Mouse (Mus musculus): ENCODE measurements around the gene Qrfp. TPM values are rescaled to one million over a fixed set of nuclear protein-coding genes. Genes with fewer than 3 reads are reported as not detected.

Qrfp gene
- polyA plus RNA-seq, 2 experiments, result not detected

DNA sequence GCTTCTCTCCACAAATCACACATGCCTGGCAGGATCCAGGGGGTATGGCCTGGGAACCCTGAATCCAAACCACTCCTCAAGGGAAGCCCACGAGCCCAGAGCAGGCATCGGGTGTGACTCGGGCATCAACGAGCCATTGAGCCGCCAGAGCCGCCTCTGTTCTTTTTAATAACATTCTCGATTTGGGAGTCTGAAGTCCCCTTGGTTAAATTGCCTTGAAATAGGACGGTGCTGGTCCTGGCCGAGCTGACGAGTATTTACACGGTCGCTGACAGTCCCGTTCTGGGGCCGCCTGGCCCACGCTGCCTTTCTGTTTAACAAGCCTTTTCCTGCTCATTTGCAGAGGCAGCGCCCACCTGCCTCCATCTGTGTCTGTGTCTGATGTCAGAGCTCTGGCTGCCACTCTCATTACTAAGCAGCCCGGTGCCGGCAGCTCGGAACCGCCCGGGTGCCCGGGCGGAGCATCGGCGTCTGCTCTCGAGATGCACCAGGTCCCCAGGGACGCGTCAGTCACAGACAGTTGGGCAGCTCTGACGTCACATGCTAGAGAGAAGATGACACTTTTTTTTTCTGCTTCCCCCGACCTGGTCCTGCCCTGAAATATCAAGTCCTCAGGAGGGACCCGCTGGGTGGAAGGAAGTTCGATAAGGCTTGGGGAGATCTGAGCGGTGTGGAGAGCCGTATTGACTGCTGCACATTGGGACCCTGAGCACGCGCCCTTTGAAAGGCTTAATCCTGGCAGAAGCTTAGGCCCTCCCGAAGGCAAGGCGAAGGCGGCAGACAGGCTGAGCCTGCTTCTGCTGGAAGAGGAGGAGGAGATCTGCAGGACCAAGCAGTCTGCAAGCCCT, 12.4 kb upstream of the Qrfp start:
- Histone ChIP-seq H3K9me3 (ENCODE audit: control insufficient read depth, low read length) (no peaks in the 10 kb centered on the region), H3K36me3 (replicated peaks; ENCODE audit: control insufficient read depth, insufficient read depth, low read depth) (no peaks in the 10 kb centered on the region), H3K4me3 (ENCODE audit: insufficient read depth in 1 of 2, low read depth in 2 of 2, low read length in 2 of 2) (no peak overlapping the region), H3K4me2 (ENCODE audit: low read depth) (peak overlapping the region; percentile 13; the same call in 1 of the 2 replicates), H3K4me1 (replicated peaks; ENCODE audit: control insufficient read depth in 2 of 2, insufficient read depth in 2 of 2, low read length in 1 of 2) (0 out of 4 replicates have a peak, but pooled peaks cover 0 to 4% of the 10 kb centered on the region in 2 experiments), H3K27me3 (ENCODE audit: control insufficient read depth, insufficient read depth, low read length) (peaks cover 8% of the 10 kb centered on the region), H3K27ac (no peak overlapping the region), H3K9ac (replicated peaks) (no peak overlapping the region)
- 18% methylated on average over 39 of the region's 39 CpGs for WGBS (ENCODE audit: insufficient replicate concordance)
- ATAC-seq (ENCODE audit: insufficient read depth), result no peak
- TF ChIP-seq EP300 (IDR thresholded peaks at IDR 0.05; ENCODE audit: low read depth) (no peak), CTCF (IDR thresholded peaks at IDR 0.05; ENCODE audit: low read depth) (no peak)
- DNase-seq (ENCODE audit: low read depth in 3 of 3, low spot score in 3 of 3), result no peak

DNA sequence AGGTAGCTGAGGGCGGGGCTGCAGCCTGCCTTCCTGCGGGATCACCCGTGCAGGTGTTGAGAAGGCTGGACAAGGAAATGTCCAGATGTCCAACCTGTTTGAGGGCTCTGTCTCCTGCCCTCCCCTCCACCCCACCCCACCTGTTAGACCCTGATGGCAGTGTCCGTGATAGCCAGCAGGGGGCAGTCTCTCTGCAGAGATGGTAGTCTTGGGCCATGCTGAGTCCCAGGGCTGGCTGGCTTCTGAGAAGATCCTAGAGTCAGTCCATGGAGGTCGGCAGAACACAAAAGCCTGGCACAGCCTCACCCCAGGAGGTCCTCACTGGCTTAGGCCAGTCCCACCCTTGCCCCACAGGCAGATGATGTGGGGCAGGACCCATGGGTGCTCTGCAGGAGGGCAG, 5.0 kb upstream of the Qrfp start:
- Histone ChIP-seq H3K27ac (no peak overlapping the region), H3K36me3 (replicated peaks; ENCODE audit: control insufficient read depth, insufficient read depth, low read depth) (no peaks in the 10 kb centered on the region), H3K9me3 (ENCODE audit: control insufficient read depth, low read length) (no peaks in the 10 kb centered on the region), H3K4me1 (replicated peaks; ENCODE audit: control insufficient read depth in 2 of 2, insufficient read depth in 2 of 2, low read length in 1 of 2) (no peaks in the 10 kb centered on the region), H3K9ac (replicated peaks) (no peak overlapping the region), H3K4me2 (ENCODE audit: low read depth) (no peak overlapping the region), H3K4me3 (ENCODE audit: insufficient read depth in 1 of 2, low read depth in 2 of 2, low read length in 2 of 2) (no peak overlapping the region), H3K27me3 (ENCODE audit: control insufficient read depth, insufficient read depth, low read length) (no peaks in the 10 kb centered on the region)
- 22% methylated on average over 5 of the region's 5 CpGs for WGBS (ENCODE audit: insufficient replicate concordance)
- TF ChIP-seq EP300 (IDR thresholded peaks at IDR 0.05; ENCODE audit: low read depth) (no peak), CTCF (IDR thresholded peaks at IDR 0.05; ENCODE audit: low read depth) (peak; percentile 89)
- peak; percentile 19 to 35 (median 26) for DNase-seq (ENCODE audit: low read depth in 3 of 3, low spot score in 3 of 3)
- no peak for ATAC-seq (ENCODE audit: insufficient read depth)

DNA sequence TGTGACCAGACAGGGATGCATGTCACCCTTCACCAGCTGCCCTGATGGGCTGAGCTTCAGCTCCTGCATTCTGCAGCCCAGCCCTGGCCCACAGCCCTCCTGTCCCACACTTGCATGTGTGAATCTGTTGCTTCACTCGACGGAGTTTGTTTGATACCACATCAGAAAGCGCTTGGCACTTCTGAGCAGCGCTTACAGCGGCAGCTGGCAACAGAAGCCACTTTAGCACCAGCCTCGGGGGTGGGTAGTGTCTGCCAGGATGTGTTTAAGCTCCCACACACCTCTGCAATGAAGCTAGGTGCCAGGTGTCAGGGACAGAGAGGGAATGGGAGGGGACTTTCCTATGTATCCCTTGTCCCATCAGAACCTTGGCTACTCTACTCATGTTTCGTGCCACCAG, 4.3 kb upstream of the Qrfp start:
- 53% methylated on average over 7 of the region's 7 CpGs for WGBS (ENCODE audit: insufficient replicate concordance)
- Histone ChIP-seq H3K36me3 (replicated peaks; ENCODE audit: control insufficient read depth, insufficient read depth, low read depth) (no peaks in the 10 kb centered on the region), H3K9ac (replicated peaks) (no peak overlapping the region), H3K4me1 (replicated peaks; ENCODE audit: control insufficient read depth in 2 of 2, insufficient read depth in 2 of 2, low read length in 1 of 2) (no peaks in the 10 kb centered on the region), H3K4me3 (ENCODE audit: insufficient read depth in 1 of 2, low read depth in 2 of 2, low read length in 2 of 2) (no peak overlapping the region), H3K4me2 (ENCODE audit: low read depth) (no peak overlapping the region), H3K9me3 (ENCODE audit: control insufficient read depth, low read length) (no peaks in the 10 kb centered on the region), H3K27me3 (ENCODE audit: control insufficient read depth, insufficient read depth, low read length) (no peaks in the 10 kb centered on the region), H3K27ac (no peak overlapping the region)
- DNase-seq (ENCODE audit: low read depth in 3 of 3, low spot score in 3 of 3), result no peak
- no peak for TF ChIP-seq CTCF (IDR thresholded peaks at IDR 0.05; ENCODE audit: low read depth)
- no peak for TF ChIP-seq EP300 (IDR thresholded peaks at IDR 0.05; ENCODE audit: low read depth)
- no peak for ATAC-seq (ENCODE audit: insufficient read depth)

DNA sequence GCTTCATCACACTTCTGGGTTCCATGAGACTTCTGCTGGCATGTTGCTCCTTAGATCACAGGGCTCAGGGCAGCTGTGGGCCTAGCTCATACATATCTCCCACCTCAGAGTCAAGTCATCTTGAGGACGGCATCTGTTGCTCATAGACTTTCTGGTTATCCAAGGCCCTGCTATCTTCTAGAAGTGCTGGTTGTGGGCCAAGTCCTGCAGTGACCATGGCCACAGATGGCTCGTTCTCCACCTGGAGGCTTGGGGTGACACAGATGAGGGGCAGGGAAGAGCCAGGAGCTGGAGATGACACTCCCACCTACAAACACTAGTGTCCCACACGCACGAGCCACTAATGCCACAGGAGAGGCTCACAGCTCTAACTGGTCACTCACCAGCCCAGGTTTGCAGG, 3.3 kb upstream of the Qrfp start:
- Histone ChIP-seq H3K27ac (no peak overlapping the region), H3K36me3 (replicated peaks; ENCODE audit: control insufficient read depth, insufficient read depth, low read depth) (no peaks in the 10 kb centered on the region), H3K9ac (replicated peaks) (no peak overlapping the region), H3K4me1 (replicated peaks; ENCODE audit: control insufficient read depth in 2 of 2, insufficient read depth in 2 of 2, low read length in 1 of 2) (no peaks in the 10 kb centered on the region), H3K4me2 (ENCODE audit: low read depth) (no peak overlapping the region), H3K27me3 (ENCODE audit: control insufficient read depth, insufficient read depth, low read length) (no peaks in the 10 kb centered on the region), H3K9me3 (ENCODE audit: control insufficient read depth, low read length) (no peaks in the 10 kb centered on the region), H3K4me3 (ENCODE audit: insufficient read depth in 1 of 2, low read depth in 2 of 2, low read length in 2 of 2) (no peak overlapping the region)
- DNase-seq (ENCODE audit: low read depth in 3 of 3, low spot score in 3 of 3), result no peak
- ATAC-seq (ENCODE audit: insufficient read depth), result no peak
- 45% methylated on average over 4 of the region's 4 CpGs for WGBS (ENCODE audit: insufficient replicate concordance)
- no peak for TF ChIP-seq CTCF (IDR thresholded peaks at IDR 0.05; ENCODE audit: low read depth)
- no peak for TF ChIP-seq EP300 (IDR thresholded peaks at IDR 0.05; ENCODE audit: low read depth)

DNA sequence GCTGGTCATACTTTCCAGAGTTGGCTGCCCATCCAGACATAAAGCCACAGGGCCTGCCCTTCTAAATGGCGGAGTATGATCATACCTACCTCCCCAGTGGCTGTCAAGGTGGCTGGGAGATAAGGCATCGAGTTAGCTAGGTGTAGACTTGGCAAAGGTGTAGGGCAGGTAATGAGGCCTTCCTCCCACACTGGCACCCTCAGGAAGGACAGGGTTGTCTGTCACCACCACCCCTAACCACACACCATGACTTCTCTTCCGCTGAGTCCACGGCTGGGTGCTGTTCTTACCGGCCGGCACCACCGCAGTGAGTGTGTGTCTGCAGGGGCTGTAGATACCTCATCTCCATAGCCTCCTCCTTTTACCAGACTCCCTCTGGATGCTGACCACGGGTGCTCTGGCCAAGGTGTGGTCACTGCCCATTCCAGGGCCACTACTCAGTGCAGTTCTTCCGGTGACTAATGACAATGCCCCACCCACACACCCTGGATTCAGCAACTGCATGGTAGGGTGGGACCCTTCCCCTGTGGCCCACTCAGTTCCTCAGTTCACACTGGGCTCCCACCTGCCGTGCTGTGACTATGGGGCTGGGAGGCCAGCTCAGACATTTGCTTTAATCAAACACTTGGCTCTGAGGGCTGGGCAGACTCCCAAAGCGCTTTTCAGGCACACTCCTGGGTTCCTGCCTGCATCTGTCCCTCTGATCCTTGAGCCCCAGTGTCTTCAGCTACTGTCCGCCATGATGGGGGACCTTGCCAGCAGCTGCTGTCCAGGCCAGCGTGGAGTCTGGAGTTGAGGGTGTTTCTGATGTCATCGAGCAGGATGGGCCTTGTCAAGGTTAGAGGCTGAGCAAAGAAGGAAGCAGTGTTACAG, 942 bp upstream of the Qrfp start:
- no peak for DNase-seq (ENCODE audit: low read depth in 3 of 3, low spot score in 3 of 3)
- ATAC-seq (ENCODE audit: insufficient read depth), result no peak
- TF ChIP-seq CTCF (IDR thresholded peaks at IDR 0.05; ENCODE audit: low read depth) (no peak), EP300 (IDR thresholded peaks at IDR 0.05; ENCODE audit: low read depth) (no peak)

More for the DNA sequence above, 942 bp upstream of the Qrfp start:
- H3K27ac ChIP-seq, result no peak overlapping the region
- H3K4me1 ChIP-seq (replicated peaks; ENCODE audit: control insufficient read depth in 2 of 2, insufficient read depth in 2 of 2, low read length in 1 of 2), result no peaks in the 10 kb centered on the region
- no peak overlapping the region for H3K4me3 ChIP-seq (ENCODE audit: insufficient read depth in 1 of 2, low read depth in 2 of 2, low read length in 2 of 2)
- H3K9me3 ChIP-seq (ENCODE audit: control insufficient read depth, low read length), result no peaks in the 10 kb centered on the region
- no peak overlapping the region for H3K9ac ChIP-seq (replicated peaks)
- no peak overlapping the region for H3K4me2 ChIP-seq (ENCODE audit: low read depth)
- no peaks in the 10 kb centered on the region for H3K36me3 ChIP-seq (replicated peaks; ENCODE audit: control insufficient read depth, insufficient read depth, low read depth)
- H3K27me3 ChIP-seq (ENCODE audit: control insufficient read depth, insufficient read depth, low read length), result no peaks in the 10 kb centered on the region
- 51% methylated on average over 14 of the region's 14 CpGs for WGBS (ENCODE audit: insufficient replicate concordance)

All from liver, embryonic 14.5 days (tissue).